Mouse (Mus musculus) lung, postnatal 0 days (tissue): ENCODE results near the gene Atg4b.

Experiments
- CTCF ChIP-seq: IDR thresholded peaks from 2 replicates; pipeline ENCODE4 v1.5.1; 2016; ENCODE audit warnings: antibody characterized with exemption, mild to moderate bottlenecking
- EP300 ChIP-seq: IDR thresholded peaks from 2 replicates; pipeline ENCODE4 v1.6.1; 2016; ENCODE audit warnings: antibody characterized with exemption, mild to moderate bottlenecking, control low read depth

DNA sequence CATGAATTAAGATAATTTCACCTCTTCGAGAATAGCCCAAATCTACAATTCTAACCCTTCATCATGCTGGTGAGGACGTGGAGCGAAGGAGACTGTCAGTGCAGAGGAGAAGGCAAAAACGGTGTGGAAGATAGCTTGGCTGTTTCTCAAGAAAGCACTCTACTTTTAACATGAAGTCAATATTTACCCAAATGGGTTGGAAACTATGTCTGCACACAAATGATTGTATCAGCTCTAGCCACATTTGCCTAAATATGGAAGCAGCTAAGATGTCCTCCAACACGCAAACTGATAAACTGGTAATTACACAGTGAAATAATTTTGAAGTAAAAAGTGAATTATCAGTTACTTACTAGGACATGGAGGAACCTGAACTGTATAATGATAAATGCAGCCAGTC lies 51.5 kb downstream of the Atg4b start:
- TF ChIP-seq EP300 = no peak
- TF ChIP-seq CTCF = no peak
